Mouse (Mus musculus) right cerebral cortex, postnatal 10 days (tissue): ENCODE measurements around the gene Tmem232.
A peak's percentile ranks its signal among the peaks of the same experiment; 100 is the strongest.
"Not testable (repeated sequence)": the region's sequence is repeated elsewhere in the genome, so short reads cannot be mapped to it uniquely, and the experiment has no call there.

Source experiments
- DNase-seq, 2 experiments: peaks; one replicate each; pipeline ENCODE4 v3.0.0; 2021; ENCODE audit warnings: low spot score in 2 of 2

Tmem232 gene

GRCm38 (mm10) chr17:65532381-65532780 is 8.2 kb downstream of the Tmem232 start:
- DNase-seq, result not testable (repeated sequence)

- DNase-seq, result no peak
Measured at GRCm38 (mm10) chr17:65527529-65527928, 13.1 kb downstream of the Tmem232 start.

GRCm38 (mm10) chr17:65513517-65513916 is 27.1 kb downstream of the Tmem232 start:
- no peak for DNase-seq

GRCm38 (mm10) chr17:65484654-65485053 is 55.9 kb downstream of the Tmem232 start:
- DNase-seq, result no peak

GRCm38 (mm10) chr17:65476747-65477146 is 63.8 kb downstream of the Tmem232 start:
- no peak for DNase-seq

- no peak for DNase-seq
Measured at GRCm38 (mm10) chr17:65450818-65451217, 89.8 kb downstream of the Tmem232 start.

GRCm38 (mm10) chr17:65437906-65438305 is 102.7 kb downstream of the Tmem232 start:
- DNase-seq, result not testable (repeated sequence)

- no peak for DNase-seq
Measured at GRCm38 (mm10) chr17:65419124-65419523, 121.5 kb downstream of the Tmem232 start.

GRCm38 (mm10) chr17:65405309-65405708 is 135.3 kb downstream of the Tmem232 start:
- no peak for DNase-seq

GRCm38 (mm10) chr17:65400914-65401313 is 139.7 kb downstream of the Tmem232 start:
- DNase-seq, result peak; percentile 49 to 50

- no peak for DNase-seq
Measured at GRCm38 (mm10) chr17:65384411-65384962, 156.1 kb downstream of the Tmem232 start.

- peak; percentile 84 to 91 for DNase-seq
Measured at GRCm38 (mm10) chr17:65370034-65370780, 170.4 kb downstream of the Tmem232 start.

- no peak for DNase-seq
Measured at GRCm38 (mm10) chr17:65365535-65366254, 174.9 kb downstream of the Tmem232 start.

- peak; percentile 23 to 32 for DNase-seq
Measured at GRCm38 (mm10) chr17:65351836-65352235, 188.7 kb downstream of the Tmem232 start.

GRCm38 (mm10) chr17:65340016-65340415 is 200.6 kb downstream of the Tmem232 start:
- DNase-seq, result no peak

- DNase-seq, result no peak
Measured at GRCm38 (mm10) chr17:65330759-65331158, 209.8 kb downstream of the Tmem232 start.

- peak; percentile 35 to 40 for DNase-seq
Measured at GRCm38 (mm10) chr17:65325249-65325648, 215.3 kb downstream of the Tmem232 start.

GRCm38 (mm10) chr17:65320623-65321022 is 220.0 kb downstream of the Tmem232 start:
- no peak for DNase-seq

GRCm38 (mm10) chr17:65299946-65300345 is 240.6 kb downstream of the Tmem232 start:
- no peak for DNase-seq

- no peak for DNase-seq
Measured at GRCm38 (mm10) chr17:65297831-65298230, 242.8 kb downstream of the Tmem232 start.

GRCm38 (mm10) chr17:65252160-65252559 is 288.4 kb downstream of the Tmem232 start:
- peak in 1 of 2 experiments; percentile 39 for DNase-seq

- peak; percentile 27 to 40 for DNase-seq
Measured at GRCm38 (mm10) chr17:65250261-65250660, 290.3 kb downstream of the Tmem232 start.

- DNase-seq, result no peak
Measured at GRCm38 (mm10) chr17:65243716-65244115, 296.9 kb downstream of the Tmem232 start.
